Mouse (Mus musculus): ENCODE measurements around the gene Hnrnpa3.

DNA sequence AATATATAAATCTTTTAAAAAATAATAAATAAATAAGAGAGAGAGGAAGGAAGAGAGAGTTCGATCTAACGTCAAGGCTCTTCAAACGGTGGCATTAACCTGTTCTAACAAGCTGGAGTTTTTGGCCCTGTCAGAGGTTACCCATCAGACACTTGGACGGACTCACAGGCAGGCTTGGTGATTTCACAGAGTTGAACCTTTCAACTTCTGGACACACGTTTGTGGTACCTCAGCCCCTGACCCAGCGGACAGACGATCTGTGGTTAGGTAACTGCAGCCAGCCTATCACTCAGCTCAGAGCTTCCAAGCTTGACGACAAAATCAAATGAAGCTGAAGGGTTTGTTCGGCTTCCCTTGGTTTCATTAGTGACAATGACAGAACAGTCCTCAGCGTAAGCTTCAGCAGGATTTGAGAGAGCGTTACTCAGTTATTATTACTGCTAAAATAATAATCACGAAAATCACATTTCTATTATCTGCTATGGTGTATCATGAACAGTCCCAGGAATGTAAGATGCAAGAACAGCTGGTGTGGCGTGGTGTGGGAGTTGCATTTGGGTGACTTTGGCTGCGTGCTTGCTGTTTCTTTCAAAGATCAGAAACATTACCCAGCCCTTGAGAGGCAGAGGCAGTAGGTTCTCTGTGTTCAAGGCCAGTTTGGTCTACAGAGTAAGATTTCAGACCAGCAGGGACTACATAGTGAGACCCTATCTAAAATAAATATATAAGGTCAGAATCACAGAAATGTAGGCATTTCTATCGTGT lies 47.8 kb upstream of the Hnrnpa3 start:
- no peak for TF ChIP-seq POLR2A (IDR thresholded peaks at IDR 0.05; ENCODE audit: low read depth, low read length)
- TF ChIP-seq CTCF (IDR thresholded peaks at IDR 0.05; ENCODE audit: extremely low read depth, insufficient read length, insufficient replicate concordance, low read depth, low read length), result no peak
